Mouse (Mus musculus): Measurements from ENCODE around the gene Aqp7.

DNA sequence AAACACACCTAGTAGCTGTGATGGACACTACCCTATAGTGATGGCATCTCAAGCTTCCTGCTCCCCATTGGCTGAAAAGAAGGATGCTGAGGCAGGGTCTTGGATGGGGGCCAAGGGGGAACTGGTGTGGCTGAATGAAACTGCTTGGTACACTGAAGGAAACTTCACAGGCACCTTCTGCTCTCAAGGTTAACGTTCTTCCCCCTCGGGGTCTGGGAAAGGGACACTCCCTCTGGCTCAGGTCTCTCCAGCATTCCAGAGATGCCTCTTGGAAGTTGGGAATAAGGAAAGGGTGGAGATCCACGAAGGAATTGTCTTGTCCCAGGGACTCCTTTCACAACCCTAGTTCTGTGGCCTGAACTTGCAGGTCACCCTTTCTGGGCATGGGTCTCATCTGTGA lies 43.5 kb upstream of the Aqp7 start:
- TF ChIP-seq POLR2A (IDR thresholded peaks at IDR 0.05; ENCODE audit: borderline replicate concordance, extremely low read depth, low read depth, low read length), result no peak
- TF ChIP-seq CTCF (IDR thresholded peaks at IDR 0.05; ENCODE audit: insufficient read depth, low read length), result no peak

Data from lung, adult 2 months (tissue).